Mouse (Mus musculus): ENCODE measurements at regions not wholly inside any gene's neighbourhood (a gene's known extent, or its start where the extent isn't known, plus 50 kb on each side); places are given as distances from the start of the nearest gene placed in this dataset.

DNA sequence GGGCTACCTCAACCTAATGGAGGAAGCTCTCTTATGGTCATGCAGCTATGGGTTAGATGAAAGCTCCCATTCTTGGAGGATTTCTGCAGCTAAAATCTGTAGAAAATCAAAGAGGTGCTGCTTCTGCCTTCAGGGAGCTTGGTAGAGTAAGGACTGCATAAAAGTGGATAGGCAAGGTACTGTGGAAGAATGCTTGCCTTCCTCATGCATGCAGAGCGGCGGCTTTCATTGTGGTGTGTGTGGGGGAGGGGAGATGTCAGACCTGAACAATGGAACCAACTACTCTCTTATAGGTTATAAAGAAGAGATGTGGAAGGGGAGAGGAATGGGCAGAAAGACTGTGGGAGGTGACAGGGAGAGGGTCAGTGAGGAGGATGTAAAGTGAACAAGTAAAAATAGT lies 392.8 kb upstream of the Atp11b start:
- no peaks in the 10 kb centered on the region for H3K4me1 ChIP-seq
- H3K27me3 ChIP-seq (replicated peaks), result no peaks in the 10 kb centered on the region
- TF ChIP-seq GATA1 (IDR thresholded peaks at IDR 0.05; ENCODE audit: borderline replicate concordance, low read length) (no peak), FLI1 (IDR thresholded peaks at IDR 0.05; ENCODE audit: low read length) (no peak)
- peaks cover 30% of the 10 kb centered on the region for H3K9me3 ChIP-seq
- no peaks in the 10 kb centered on the region for H3K36me3 ChIP-seq (replicated peaks; ENCODE audit: low read length)
- H3K4me3 ChIP-seq (replicated peaks), result no peak overlapping the region

DNA sequence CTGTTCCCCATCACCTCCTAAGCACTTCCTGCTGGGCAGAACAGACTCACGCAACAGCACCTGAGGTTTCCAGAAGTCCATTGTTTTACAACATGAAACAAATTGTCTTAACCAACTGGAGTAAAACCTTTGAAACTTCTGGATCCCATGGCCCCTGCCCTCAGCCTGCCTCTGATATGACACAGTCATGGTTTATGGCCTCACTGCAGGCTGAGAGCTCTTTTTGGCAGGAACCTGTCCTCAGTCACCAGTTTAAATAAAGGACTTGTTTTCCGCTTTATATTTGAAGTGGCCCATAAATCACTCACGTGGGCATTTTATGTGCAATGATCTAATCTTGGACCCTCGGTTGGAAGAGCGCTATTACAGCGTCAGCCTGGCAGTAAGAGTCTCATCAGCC lies 388.5 kb upstream of the Atp11b start:
- Histone ChIP-seq H3K36me3 (replicated peaks; ENCODE audit: low read length) (no peaks in the 10 kb centered on the region), H3K4me1 (no peaks in the 10 kb centered on the region), H3K9me3 (peaks cover 36% of the 10 kb centered on the region), H3K4me3 (replicated peaks) (no peak overlapping the region), H3K27me3 (replicated peaks) (no peaks in the 10 kb centered on the region)
- TF ChIP-seq GATA1 (IDR thresholded peaks at IDR 0.05; ENCODE audit: borderline replicate concordance, low read length) (no peak), FLI1 (IDR thresholded peaks at IDR 0.05; ENCODE audit: low read length) (no peak)

DNA sequence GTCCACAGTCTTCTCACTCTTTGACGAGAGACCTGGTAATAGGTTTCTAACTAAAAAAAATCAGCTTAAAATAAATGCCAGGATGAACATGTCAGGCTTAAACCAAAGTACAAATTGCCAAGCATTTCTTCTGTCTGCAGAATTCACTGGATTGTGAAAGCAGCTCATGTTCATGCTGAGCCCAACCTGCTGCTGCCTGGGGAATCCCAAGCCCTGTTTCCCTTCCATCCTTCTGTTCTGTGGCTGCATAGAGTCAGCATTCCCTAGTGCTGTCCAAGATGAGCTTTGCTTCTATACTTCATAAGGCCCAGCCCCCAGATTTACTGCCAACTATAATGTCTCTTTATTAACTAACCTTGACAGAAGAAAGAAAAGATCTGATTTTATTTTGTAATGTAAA lies 381.6 kb upstream of the Atp11b start:
- H3K9me3 ChIP-seq, result peaks cover 12% of the 10 kb centered on the region; the same call in 1 of the 2 replicates
- H3K4me1 ChIP-seq, result no peaks in the 10 kb centered on the region
- no peaks in the 10 kb centered on the region for H3K36me3 ChIP-seq (replicated peaks; ENCODE audit: low read length)
- no peaks in the 10 kb centered on the region for H3K27me3 ChIP-seq (replicated peaks)
- no peak overlapping the region for H3K4me3 ChIP-seq (replicated peaks)
- TF ChIP-seq GATA1 (IDR thresholded peaks at IDR 0.05; ENCODE audit: borderline replicate concordance, low read length), result no peak
- no peak for TF ChIP-seq FLI1 (IDR thresholded peaks at IDR 0.05; ENCODE audit: low read length)

DNA sequence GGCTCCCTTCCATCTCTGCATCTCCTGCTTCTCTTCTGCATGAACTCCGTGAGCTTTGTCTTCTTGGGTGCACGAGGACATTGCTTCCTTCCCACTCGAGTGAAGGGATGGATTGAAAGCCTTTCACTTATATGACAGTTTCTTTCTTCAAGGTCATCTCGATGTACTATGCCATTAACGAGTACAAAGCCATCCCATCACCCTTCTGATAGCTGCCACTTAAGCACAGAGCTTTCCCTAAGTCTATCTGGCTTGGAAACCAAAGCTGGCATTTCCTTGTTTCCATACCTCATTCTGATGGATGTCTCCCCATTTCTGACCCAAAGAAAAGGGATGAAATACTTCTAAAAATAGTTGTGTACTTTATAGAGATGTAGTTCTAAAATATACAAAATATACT lies 366.5 kb upstream of the Atp11b start:
- Histone ChIP-seq H3K4me3 (replicated peaks) (no peak overlapping the region), H3K36me3 (replicated peaks; ENCODE audit: low read length) (no peaks in the 10 kb centered on the region), H3K27me3 (replicated peaks) (no peaks in the 10 kb centered on the region), H3K9me3 (peaks cover 6% of the 10 kb centered on the region; the same call in 1 of the 2 replicates), H3K4me1 (no peaks in the 10 kb centered on the region)
- no peak for TF ChIP-seq GATA1 (IDR thresholded peaks at IDR 0.05; ENCODE audit: borderline replicate concordance, low read length)
- TF ChIP-seq FLI1 (IDR thresholded peaks at IDR 0.05; ENCODE audit: low read length), result no peak

DNA sequence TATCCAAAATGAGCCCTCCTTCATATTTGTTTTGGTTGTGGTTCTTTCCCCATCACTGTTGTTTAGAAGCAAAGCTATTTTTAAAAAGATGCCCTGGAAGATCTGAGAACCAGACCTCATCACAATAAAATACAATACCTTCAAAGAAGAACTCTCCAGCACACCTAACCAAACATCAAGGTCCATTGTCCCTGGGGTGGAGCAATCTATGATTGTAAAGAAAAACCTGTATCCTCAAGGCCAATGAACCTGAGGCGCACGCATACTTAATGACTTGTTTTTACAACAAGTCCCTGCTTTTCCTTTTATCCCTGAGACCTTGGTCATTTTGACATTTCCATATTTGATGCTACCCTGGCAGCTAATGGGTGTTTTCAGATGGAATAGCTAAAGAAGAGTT lies 361.2 kb upstream of the Atp11b start:
- H3K36me3 ChIP-seq (replicated peaks; ENCODE audit: low read length), result no peaks in the 10 kb centered on the region
- no peaks in the 10 kb centered on the region for H3K4me1 ChIP-seq
- peaks cover 11% of the 10 kb centered on the region for H3K9me3 ChIP-seq
- TF ChIP-seq GATA1 (IDR thresholded peaks at IDR 0.05; ENCODE audit: borderline replicate concordance, low read length) (no peak), FLI1 (IDR thresholded peaks at IDR 0.05; ENCODE audit: low read length) (no peak)
- H3K27me3 ChIP-seq (replicated peaks), result no peaks in the 10 kb centered on the region
- no peak overlapping the region for H3K4me3 ChIP-seq (replicated peaks)

DNA sequence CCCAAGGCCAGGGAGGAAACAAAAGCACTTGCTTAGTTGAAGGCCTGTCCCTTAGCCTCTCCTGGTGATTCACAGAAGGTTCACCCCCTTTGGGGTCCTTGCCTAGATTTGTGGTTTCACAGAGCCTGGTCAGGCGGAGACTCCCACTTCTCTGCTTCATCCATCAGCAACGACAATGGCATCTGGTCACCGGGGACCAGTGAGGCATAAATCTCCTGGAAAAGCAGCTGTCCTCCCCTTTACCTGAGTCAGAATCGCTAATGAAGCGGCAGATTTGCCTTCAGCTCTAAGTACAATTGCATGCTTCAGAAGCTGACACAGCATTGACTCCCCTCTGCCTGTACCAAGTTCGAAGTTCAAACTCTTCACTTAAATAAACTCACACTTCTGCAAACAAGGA lies 353.7 kb upstream of the Atp11b start:
- no peak overlapping the region for H3K4me3 ChIP-seq (replicated peaks)
- no peaks in the 10 kb centered on the region for H3K27me3 ChIP-seq (replicated peaks)
- H3K4me1 ChIP-seq, result no peaks in the 10 kb centered on the region
- TF ChIP-seq GATA1 (IDR thresholded peaks at IDR 0.05; ENCODE audit: borderline replicate concordance, low read length) (no peak), FLI1 (IDR thresholded peaks at IDR 0.05; ENCODE audit: low read length) (no peak)
- peaks cover 16% of the 10 kb centered on the region for H3K9me3 ChIP-seq
- no peaks in the 10 kb centered on the region for H3K36me3 ChIP-seq (replicated peaks; ENCODE audit: low read length)

DNA sequence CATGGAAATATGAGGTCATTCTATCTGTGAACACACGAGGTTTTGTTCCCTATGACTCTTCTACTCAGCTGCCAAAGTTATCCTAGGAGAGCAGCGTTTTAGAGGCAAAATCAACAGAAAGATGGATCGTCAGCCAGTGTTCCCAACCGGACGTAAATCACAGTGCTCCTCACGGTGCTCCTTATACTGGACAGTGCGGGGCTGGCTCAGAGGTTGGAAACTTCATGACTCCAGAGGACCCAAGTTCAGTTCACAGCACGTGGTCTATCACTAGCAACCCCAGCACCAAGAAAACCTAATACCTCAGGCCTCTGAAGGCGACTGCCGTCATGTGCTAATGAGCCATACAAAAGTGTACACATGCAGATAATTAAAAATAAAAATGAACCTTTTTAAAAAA lies 351.2 kb upstream of the Atp11b start:
- H3K4me3 ChIP-seq (replicated peaks), result no peak overlapping the region
- peaks cover 7% of the 10 kb centered on the region; the same call in 1 of the 2 replicates for H3K9me3 ChIP-seq
- no peaks in the 10 kb centered on the region for H3K36me3 ChIP-seq (replicated peaks; ENCODE audit: low read length)
- H3K27me3 ChIP-seq (replicated peaks), result no peaks in the 10 kb centered on the region
- no peak for TF ChIP-seq GATA1 (IDR thresholded peaks at IDR 0.05; ENCODE audit: borderline replicate concordance, low read length)
- no peak for TF ChIP-seq FLI1 (IDR thresholded peaks at IDR 0.05; ENCODE audit: low read length)
- no peaks in the 10 kb centered on the region for H3K4me1 ChIP-seq

DNA sequence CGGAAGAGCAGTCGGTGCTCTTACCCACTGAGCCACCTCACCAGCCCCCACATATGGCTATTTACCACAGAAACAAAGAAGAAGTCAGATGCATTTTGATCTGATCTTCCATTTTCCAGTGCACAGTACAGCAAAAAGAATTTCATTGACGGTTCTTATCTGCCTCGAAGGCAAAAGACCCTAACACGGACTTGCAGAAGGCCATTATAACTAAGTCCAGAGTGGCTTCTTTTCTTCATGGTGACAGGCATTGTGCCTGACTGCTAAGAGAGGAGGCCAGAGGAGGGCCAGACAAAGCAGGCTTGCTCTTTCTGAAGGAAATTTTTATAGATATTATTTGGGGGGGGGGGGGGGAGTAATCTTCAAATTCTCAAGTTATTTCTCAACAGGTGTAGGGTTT lies 350.0 kb upstream of the Atp11b start:
- H3K27me3 ChIP-seq (replicated peaks), result no peaks in the 10 kb centered on the region
- no peaks in the 10 kb centered on the region for H3K4me1 ChIP-seq
- H3K36me3 ChIP-seq (replicated peaks; ENCODE audit: low read length), result no peaks in the 10 kb centered on the region
- H3K4me3 ChIP-seq (replicated peaks), result no peak overlapping the region
- peaks cover 13% of the 10 kb centered on the region for H3K9me3 ChIP-seq
- TF ChIP-seq GATA1 (IDR thresholded peaks at IDR 0.05; ENCODE audit: borderline replicate concordance, low read length) (no peak), FLI1 (IDR thresholded peaks at IDR 0.05; ENCODE audit: low read length) (no peak)

DNA sequence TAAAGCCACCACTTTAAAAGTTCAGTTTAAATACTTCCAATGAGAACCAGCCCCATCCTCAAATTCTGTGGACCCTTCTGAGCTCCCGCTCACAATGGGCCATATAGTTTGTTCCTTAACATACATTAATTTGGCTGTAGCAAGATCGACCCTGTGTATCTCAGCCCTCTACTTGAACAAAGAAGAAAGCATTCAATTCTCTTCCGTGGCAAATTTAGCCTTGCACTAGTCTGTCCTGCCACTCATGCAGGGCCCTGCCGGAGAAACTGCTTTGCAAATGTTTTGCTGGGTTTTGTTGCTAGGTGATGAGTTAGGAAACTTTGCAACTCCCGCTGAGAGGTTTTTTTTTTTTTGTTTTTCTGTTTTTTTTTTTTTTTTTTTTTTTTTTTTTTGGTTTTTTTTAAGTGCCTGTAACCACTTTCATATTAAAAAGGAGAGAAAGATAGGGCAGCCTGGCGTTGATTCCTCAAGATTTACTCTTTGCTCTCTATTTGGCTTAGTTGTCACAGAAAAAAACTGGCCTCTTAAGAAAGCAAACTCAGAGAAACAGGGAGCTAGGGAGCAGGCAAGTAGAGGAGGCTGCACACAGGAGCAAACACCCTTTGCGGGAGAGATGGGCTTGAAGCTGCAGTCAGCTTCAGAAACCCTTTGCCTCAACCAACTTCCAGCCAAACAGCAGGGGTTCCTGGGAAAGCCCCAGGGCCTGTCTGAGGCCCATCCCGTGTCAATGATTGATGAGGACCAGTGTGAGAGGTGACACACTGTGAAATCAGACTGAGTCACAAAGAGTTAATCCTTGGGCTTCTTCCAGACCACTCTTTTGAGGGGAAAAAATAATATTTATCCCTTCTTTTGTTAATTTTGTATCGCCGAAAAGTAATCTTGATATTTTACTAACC lies 349.2 kb upstream of the Atp11b start:
- Histone ChIP-seq H3K27me3 (replicated peaks) (no peaks in the 10 kb centered on the region), H3K4me3 (replicated peaks) (no peak overlapping the region), H3K36me3 (replicated peaks; ENCODE audit: low read length) (no peaks in the 10 kb centered on the region), H3K4me1 (no peaks in the 10 kb centered on the region), H3K9me3 (peaks cover 13% of the 10 kb centered on the region)
- no peak for TF ChIP-seq FLI1 (IDR thresholded peaks at IDR 0.05; ENCODE audit: low read length)
- TF ChIP-seq GATA1 (IDR thresholded peaks at IDR 0.05; ENCODE audit: borderline replicate concordance, low read length), result no peak

DNA sequence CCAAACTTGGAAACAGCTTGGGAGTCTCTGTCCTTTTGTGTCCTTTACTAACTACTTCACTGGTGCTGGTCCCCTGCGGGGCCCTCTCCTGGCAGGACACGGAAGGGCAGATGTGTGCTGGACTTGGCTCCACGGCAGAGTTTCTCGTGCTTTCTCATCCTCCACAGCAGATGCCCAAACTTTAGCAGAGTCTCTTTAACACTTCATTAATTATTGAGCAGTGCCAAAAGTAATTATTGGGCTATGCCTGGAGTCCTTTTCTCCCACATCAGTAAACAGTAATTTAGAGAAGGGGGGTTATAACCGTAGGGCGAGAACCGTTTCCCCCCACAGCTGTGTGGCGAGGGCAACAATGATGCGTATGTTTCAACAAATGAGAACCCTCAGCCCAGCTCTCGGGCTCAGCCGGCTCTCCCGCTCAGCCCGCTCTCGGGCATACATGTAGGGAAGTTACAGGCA lies 348.3 kb upstream of the Atp11b start:
- Histone ChIP-seq H3K4me3 (replicated peaks) (no peak overlapping the region), H3K9me3 (peaks cover 13% of the 10 kb centered on the region), H3K4me1 (no peaks in the 10 kb centered on the region), H3K27me3 (replicated peaks) (no peaks in the 10 kb centered on the region), H3K36me3 (replicated peaks; ENCODE audit: low read length) (no peaks in the 10 kb centered on the region)
- TF ChIP-seq FLI1 (IDR thresholded peaks at IDR 0.05; ENCODE audit: low read length) (no peak), GATA1 (IDR thresholded peaks at IDR 0.05; ENCODE audit: borderline replicate concordance, low read length) (no peak)

Measured in megakaryocyte, embryonic 14.5 days (primary cell).